Mouse (Mus musculus) midbrain, embryonic 15.5 days (tissue): ENCODE measurements at regions not wholly inside any gene's neighbourhood (a gene's known extent, or its start where the extent isn't known, plus 50 kb on each side); places are given as distances from the start of the nearest gene placed in this dataset.
"Not testable (repeated sequence)": the region's sequence is repeated elsewhere in the genome, so short reads cannot be mapped to it uniquely, and the experiment has no call there.

ENCODE experiments used
- ATAC-seq: fragments of 200-750 bp; cut with Nextera tagmentation; replicated peaks from 2 replicates; pipeline ENCODE4 v1.8.0; 2017; ENCODE audit warnings: moderate TSS enrichment
- H3K27ac ChIP-seq: fragments of 300-500 bp; sonication (generic); 2 replicates; pipeline ENCODE4 v1.5.1; 2015; ENCODE audit warnings: mild to moderate bottlenecking, inconsistent platforms
- H3K27me3 ChIP-seq: fragments of 300-500 bp; sonication (generic); replicated peaks from 2 replicates; pipeline ENCODE4 v1.6.1; 2015; ENCODE audit warnings: inconsistent platforms
- H3K36me3 ChIP-seq: fragments of 300-500 bp; sonication (generic); replicated peaks from 2 replicates; pipeline ENCODE4 v1.6.1; 2015; ENCODE audit warnings: inconsistent platforms
- H3K4me1 ChIP-seq: fragments of 300-500 bp; sonication (generic); 2 replicates; pipeline ENCODE4 v1.6.1; 2015; ENCODE audit warnings: inconsistent platforms
- H3K4me2 ChIP-seq: fragments of 300-500 bp; sonication (generic); 2 replicates; pipeline ENCODE4 v1.6.1; 2015; ENCODE audit warnings: inconsistent platforms, mild to moderate bottlenecking, moderate library complexity
- H3K4me3 ChIP-seq: fragments of 300-500 bp; sonication (generic); 2 replicates; pipeline ENCODE4 v1.5.1; 2015; ENCODE audit warnings: mild to moderate bottlenecking, inconsistent platforms
- H3K9ac ChIP-seq: fragments of 300-500 bp; sonication (generic); 2 replicates; pipeline ENCODE4 v1.6.1; 2015; ENCODE audit warnings: mild to moderate bottlenecking, inconsistent platforms
- H3K9me3 ChIP-seq: fragments of 300-500 bp; sonication (generic); 2 replicates; pipeline ENCODE4 v1.6.1; 2016; ENCODE audit warnings: inconsistent platforms
- WGBS: fragments of 180-500 bp; shearing (Covaris S2); methylation state at CpG from one replicate; pipeline ENCODE4 v1.1.7; 2015; ENCODE audit warnings: mixed read lengths; 5-methylcytosine and 5-hydroxymethylcytosine counted together

- H3K4me1 ChIP-seq, result peaks cover 15% of the 10 kb centered on the region
- peak; percentile 85 for ATAC-seq
- H3K4me2 ChIP-seq, result peak overlapping the region; percentile 21
- no peak overlapping the region for H3K4me3 ChIP-seq
- WGBS, result 32% methylated on average over 6 of the region's 6 CpGs
- H3K36me3 ChIP-seq, result no peaks in the 10 kb centered on the region
- H3K27me3 ChIP-seq, result no peaks in the 10 kb centered on the region
- H3K27ac ChIP-seq, result peak overlapping the region; percentile 77
- no peaks in the 10 kb centered on the region for H3K9me3 ChIP-seq
- H3K9ac ChIP-seq, result 0 out of 2 replicates have a peak overlapping the region, but pooled peaks have one; percentile 19
These were observed 104.6 kb upstream of the Gucy1a1 start for GRCm38 (mm10) chr3:82249968-82250795.

DNA sequence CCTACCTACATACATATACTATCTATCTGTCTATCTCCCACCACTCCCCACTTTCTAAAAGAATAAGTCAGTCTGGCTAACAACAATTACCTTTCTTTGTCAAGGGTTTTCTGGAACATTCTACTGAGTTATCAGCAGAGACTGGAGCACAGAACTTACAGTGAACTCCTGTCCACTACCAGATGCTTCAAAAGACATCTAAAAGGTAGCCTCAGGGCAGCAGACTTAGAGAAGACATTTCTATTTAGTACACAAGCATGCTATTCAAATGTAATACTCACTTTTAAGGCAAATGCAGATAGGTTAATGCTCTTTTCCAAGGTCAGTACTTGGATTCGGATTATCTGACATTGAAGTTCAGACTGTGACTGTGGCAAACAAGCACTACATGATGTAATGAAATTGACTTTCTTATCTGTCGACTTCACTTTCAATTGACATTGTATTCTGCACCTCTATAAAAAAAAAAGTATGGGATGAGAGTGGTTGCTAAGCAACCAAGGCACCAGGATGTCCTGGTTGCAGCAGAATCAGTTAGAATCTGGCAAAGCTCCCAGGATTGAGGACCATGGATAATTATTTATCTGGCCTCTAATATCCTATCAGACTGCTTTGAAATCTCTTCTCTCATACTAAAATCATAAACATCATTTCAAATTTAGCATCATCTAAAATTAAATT, 90.9 kb upstream of the Gucy1a1 start:
- no peaks in the 10 kb centered on the region for H3K36me3 ChIP-seq
- WGBS, result 24% methylated on average over 2 of the region's 2 CpGs
- H3K4me1 ChIP-seq, result peaks cover 8% of the 10 kb centered on the region
- no peaks in the 10 kb centered on the region for H3K27me3 ChIP-seq
- H3K9me3 ChIP-seq, result no peaks in the 10 kb centered on the region
- no peak overlapping the region for H3K9ac ChIP-seq
- ATAC-seq, result peak; percentile 82
- no peak overlapping the region for H3K4me3 ChIP-seq
- H3K4me2 ChIP-seq, result no peak overlapping the region
- peak overlapping the region; percentile 55; the same call in 1 of the 2 replicates for H3K27ac ChIP-seq

GRCm38 (mm10) chr3:82234306-82234705, 88.7 kb upstream of the Gucy1a1 start:
- Histone ChIP-seq H3K27ac (no peak overlapping the region), H3K4me2 (no peak overlapping the region), H3K4me3 (no peak overlapping the region), H3K27me3 (no peaks in the 10 kb centered on the region), H3K9ac (no peak overlapping the region), H3K9me3 (no peaks in the 10 kb centered on the region), H3K4me1 (peaks cover 8% of the 10 kb centered on the region), H3K36me3 (no peaks in the 10 kb centered on the region)
- no peak for ATAC-seq

DNA sequence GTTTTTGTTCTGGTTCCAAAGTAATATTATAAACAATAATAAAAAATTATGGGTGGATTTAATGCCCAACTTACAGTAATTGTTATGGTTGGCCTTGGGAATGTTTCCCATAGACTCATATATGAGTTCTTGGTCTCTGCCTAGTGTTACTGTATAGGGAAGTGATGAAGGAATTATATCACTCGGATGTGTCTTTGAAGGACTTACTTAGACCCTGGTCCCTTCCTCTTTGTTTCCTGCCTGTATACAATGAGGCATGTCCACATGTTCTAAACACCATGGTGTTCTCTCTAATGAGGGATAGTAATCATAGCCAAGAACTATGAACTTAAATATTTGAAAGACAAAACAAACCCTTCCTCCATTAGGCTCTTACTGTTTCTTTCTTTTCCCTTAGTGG, 77.8 kb upstream of the Gucy1a1 start:
- 88% methylated on average over 1 of the region's 1 CpGs for WGBS
- H3K36me3 ChIP-seq, result no peaks in the 10 kb centered on the region
- H3K27ac ChIP-seq, result no peak overlapping the region
- no peak for ATAC-seq
- H3K27me3 ChIP-seq, result no peaks in the 10 kb centered on the region
- H3K4me2 ChIP-seq, result no peak overlapping the region
- no peaks in the 10 kb centered on the region for H3K9me3 ChIP-seq
- no peak overlapping the region for H3K9ac ChIP-seq
- H3K4me3 ChIP-seq, result no peak overlapping the region
- no peaks in the 10 kb centered on the region for H3K4me1 ChIP-seq

- Histone ChIP-seq H3K4me2 (no peak overlapping the region), H3K27ac (no peak overlapping the region), H3K36me3 (no peaks in the 10 kb centered on the region), H3K9me3 (no peaks in the 10 kb centered on the region), H3K27me3 (no peaks in the 10 kb centered on the region), H3K4me1 (no peaks in the 10 kb centered on the region), H3K9ac (no peak overlapping the region), H3K4me3 (no peak overlapping the region)
- no peak for ATAC-seq
- 81% methylated on average over 1 of the region's 1 CpGs for WGBS
These were observed 76.3 kb upstream of the Gucy1a1 start for GRCm38 (mm10) chr3:82221924-82222323.

DNA sequence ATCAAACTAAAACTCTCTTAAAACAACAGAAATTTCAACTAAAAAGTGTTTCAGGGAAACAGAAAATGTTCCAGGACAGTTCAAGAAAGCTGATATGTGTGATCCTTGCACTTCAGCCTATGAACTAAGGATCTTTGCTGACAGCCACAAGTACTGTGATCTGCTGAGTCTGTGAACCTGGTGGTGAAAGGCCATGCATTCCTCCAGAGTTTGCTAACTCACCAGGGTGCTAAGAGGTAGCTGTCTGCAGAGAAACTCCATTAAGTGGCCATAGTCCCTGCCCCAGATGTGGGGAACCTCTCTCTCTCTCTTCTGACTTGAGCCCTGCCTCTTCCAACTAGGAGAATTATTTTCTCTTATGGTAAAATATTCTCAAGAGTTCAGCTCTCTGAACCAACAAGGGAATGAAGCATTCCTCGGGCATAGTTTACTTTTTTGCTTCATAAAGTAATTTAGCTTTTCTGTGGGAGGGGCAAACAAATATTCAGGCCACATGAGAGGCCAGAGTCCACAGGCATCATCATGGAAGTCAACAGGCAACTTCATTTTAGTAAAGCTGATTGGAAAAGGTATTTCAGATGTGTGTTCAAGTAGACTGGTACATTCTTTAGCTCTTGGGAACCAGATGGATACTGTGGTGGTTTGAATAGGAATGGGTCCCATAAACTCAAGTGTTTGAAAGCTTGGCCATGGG, 73.8 kb upstream of the Gucy1a1 start:
- WGBS, result 66% methylated on average over 1 of the region's 1 CpGs
- ATAC-seq, result not testable (repeated sequence)

DNA sequence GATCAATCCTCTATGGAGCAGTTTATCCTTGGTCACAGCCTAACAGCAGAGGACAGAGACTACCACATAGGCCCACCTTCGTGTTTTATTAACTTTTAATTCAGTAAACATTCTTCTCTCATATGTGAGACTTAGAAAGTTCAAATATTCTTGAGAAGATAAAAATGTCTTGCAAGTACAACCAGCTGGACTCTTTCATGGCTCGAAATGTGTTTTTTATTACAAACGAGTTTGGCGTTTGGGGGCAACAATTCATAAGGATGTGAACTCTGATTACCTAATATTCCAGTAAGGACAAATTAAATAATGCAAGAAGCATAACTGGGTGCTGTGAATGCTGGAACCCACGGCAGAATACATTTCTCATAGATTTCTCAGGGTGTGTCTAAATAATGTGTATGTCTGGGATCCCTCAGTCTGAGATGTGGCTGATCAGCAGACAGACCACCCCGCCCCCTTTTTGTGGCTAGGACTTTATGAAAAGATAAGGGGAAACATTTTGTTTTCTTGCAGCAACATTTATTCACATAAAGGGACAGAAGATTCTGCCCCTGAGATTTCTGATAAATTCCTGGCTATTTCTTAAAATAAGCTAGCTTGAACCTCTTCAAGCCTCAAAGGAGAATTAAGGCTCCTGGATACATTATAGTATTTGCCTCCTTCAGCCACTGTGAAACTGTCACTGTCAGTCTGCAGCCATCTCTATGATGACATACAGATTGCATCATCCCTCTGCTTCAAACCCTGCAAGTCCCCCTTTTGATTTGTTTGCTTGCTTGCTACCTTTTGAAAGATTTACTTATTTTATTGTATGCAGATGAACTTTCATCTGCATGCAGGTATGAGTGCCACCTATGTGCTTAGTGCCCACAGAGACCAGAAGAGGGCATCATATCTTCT, 69.2 kb upstream of the Gucy1a1 start:
- Histone ChIP-seq H3K9me3 (no peaks in the 10 kb centered on the region), H3K27ac (no peak overlapping the region), H3K4me1 (no peaks in the 10 kb centered on the region)

More for the DNA sequence above, 73.8 kb upstream of the Gucy1a1 start:
- H3K4me2 ChIP-seq, H3K27ac ChIP-seq, H3K36me3 ChIP-seq, H3K9ac ChIP-seq, H3K4me1 ChIP-seq, H3K9me3 ChIP-seq, H3K27me3 ChIP-seq, H3K4me3 ChIP-seq: not testable (repeated sequence)

DNA sequence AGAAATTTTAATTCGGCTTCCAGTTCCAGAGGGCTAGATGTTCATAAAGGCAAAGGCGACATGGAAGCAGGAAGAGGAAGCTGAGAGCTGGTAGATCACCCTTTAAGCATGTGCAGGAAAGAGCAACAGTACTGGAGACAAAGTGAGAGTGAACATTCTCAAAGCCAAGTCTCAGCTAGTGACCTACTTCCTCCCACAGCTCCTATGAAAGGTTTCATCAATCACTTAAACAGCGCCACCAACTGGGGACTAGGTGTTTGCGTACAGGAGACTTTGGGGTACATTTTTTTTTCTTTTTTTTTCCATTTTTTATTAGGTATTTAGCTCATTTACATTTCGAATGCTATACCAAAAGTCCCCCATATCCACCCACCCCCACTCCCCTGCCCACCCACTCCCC, 61.7 kb upstream of the Gucy1a1 start:
- H3K27ac ChIP-seq, result no peak overlapping the region
- H3K36me3 ChIP-seq, result no peaks in the 10 kb centered on the region
- H3K9me3 ChIP-seq, result no peaks in the 10 kb centered on the region
- H3K27me3 ChIP-seq, result no peaks in the 10 kb centered on the region
- H3K4me1 ChIP-seq, result no peaks in the 10 kb centered on the region
- H3K9ac ChIP-seq, result no peak overlapping the region
- no peak overlapping the region for H3K4me3 ChIP-seq
- H3K4me2 ChIP-seq, result no peak overlapping the region
- WGBS, result 85% methylated on average over 5 of the region's 5 CpGs
- ATAC-seq, result no peak

More for the DNA sequence above, 69.2 kb upstream of the Gucy1a1 start:
- Histone ChIP-seq H3K4me2 (no peak overlapping the region), H3K36me3 (no peaks in the 10 kb centered on the region), H3K9ac (no peak overlapping the region), H3K27me3 (no peaks in the 10 kb centered on the region), H3K4me3 (no peak overlapping the region)
- WGBS, result 91% methylated on average over 6 of the region's 6 CpGs
- no peak for ATAC-seq
